Mouse (Mus musculus) erythroblast, embryonic 14.5 days (primary cell): ENCODE data around the gene Slc13a4. TPM values are rescaled to one million over a fixed set of nuclear protein-coding genes. Genes with fewer than 3 reads are reported as not detected.

ENCODE experiments used
- H3K27me3 ChIP-seq: 2 replicates; pipeline ENCODE4 v1.6.1; 2012; ENCODE audit warnings: inconsistent platforms; ENCODE audit not compliant: control insufficient read depth
- H3K36me3 ChIP-seq: 2 replicates; pipeline ENCODE4 v1.6.1; 2012; ENCODE audit warnings: mild to moderate bottlenecking, inconsistent platforms; ENCODE audit not compliant: control insufficient read depth
- H3K4me1 ChIP-seq: 2 replicates; pipeline ENCODE4 v1.6.1; 2012; ENCODE audit warnings: inconsistent platforms; ENCODE audit not compliant: control insufficient read depth
- H3K4me3 ChIP-seq: replicated peaks from 2 replicates; pipeline ENCODE3; 2012; ENCODE audit warnings: moderate library complexity, mild to moderate bottlenecking, inconsistent platforms
- H3K9me3 ChIP-seq: 2 replicates; pipeline ENCODE4 v1.6.1; 2012; ENCODE audit warnings: low read length, inconsistent platforms, mixed read lengths; ENCODE audit not compliant: control insufficient read depth
- GATA1 ChIP-seq: IDR thresholded peaks from 2 replicates; pipeline ENCODE4 v1.6.1; 2012; ENCODE audit warnings: low read length, inconsistent platforms, mixed read lengths
- TAL1 ChIP-seq: IDR thresholded peaks from 3 replicates; pipeline ENCODE4 v1.6.1; 2012; ENCODE audit warnings: low read length, inconsistent platforms, mixed read lengths
- polyA plus RNA-seq: library from polyadenylated mRNA; stranded (reverse); fragments of >175 nt; gene quantifications from 2 replicates; pipeline ENCODE4 v1.2.3, GENCODE M21; 2012

The Slc13a4 gene
- polyA plus RNA-seq, 1 experiment: not detected

GRCm38 (mm10) chr6:35313520-35313919 lies 5.6 kb upstream of the Slc13a4 start:
- peaks cover 3% of the 10 kb centered on the region for H3K27me3 ChIP-seq
- TF ChIP-seq TAL1: no peak
- no peak for TF ChIP-seq GATA1
- H3K4me1 ChIP-seq: peaks cover 2% of the 10 kb centered on the region; the same call in 1 of the 2 replicates
- no peaks in the 10 kb centered on the region for H3K36me3 ChIP-seq
- no peaks in the 10 kb centered on the region for H3K9me3 ChIP-seq
- H3K4me3 ChIP-seq: no peak overlapping the region

GRCm38 (mm10) chr6:35309406-35309805 lies 1.5 kb upstream of the Slc13a4 start:
- peaks cover 2% of the 10 kb centered on the region; the same call in 1 of the 2 replicates for H3K4me1 ChIP-seq
- TF ChIP-seq GATA1: no peak
- no peak for TF ChIP-seq TAL1
- H3K9me3 ChIP-seq: no peaks in the 10 kb centered on the region
- no peak overlapping the region for H3K4me3 ChIP-seq
- no peaks in the 10 kb centered on the region for H3K36me3 ChIP-seq
- peaks cover 5% of the 10 kb centered on the region for H3K27me3 ChIP-seq

GRCm38 (mm10) chr6:35307136-35307535 lies 795 bp downstream of the Slc13a4 start:
- TF ChIP-seq GATA1 (no peak), TAL1 (no peak)
- no peak overlapping the region for H3K4me3 ChIP-seq
- no peaks in the 10 kb centered on the region for H3K36me3 ChIP-seq
- no peaks in the 10 kb centered on the region; the same call in 1 of the 2 replicates for H3K4me1 ChIP-seq
- H3K9me3 ChIP-seq: no peaks in the 10 kb centered on the region
- peaks cover 5% of the 10 kb centered on the region for H3K27me3 ChIP-seq

GRCm38 (mm10) chr6:35303355-35303900 lies 4.5 kb downstream of the Slc13a4 start:
- H3K9me3 ChIP-seq: no peaks in the 10 kb centered on the region
- peaks cover 2% of the 10 kb centered on the region; the same call in 1 of the 2 replicates for H3K27me3 ChIP-seq
- H3K36me3 ChIP-seq: no peaks in the 10 kb centered on the region
- H3K4me1 ChIP-seq: no peaks in the 10 kb centered on the region
- no peak for TF ChIP-seq GATA1
- no peak for TF ChIP-seq TAL1
- H3K4me3 ChIP-seq: no peak overlapping the region

- H3K4me3 ChIP-seq: no peak overlapping the region
- no peaks in the 10 kb centered on the region for H3K36me3 ChIP-seq
- TF ChIP-seq GATA1 (no peak), TAL1 (no peak)
- no peaks in the 10 kb centered on the region for H3K27me3 ChIP-seq
- H3K4me1 ChIP-seq: no peaks in the 10 kb centered on the region
- H3K9me3 ChIP-seq: no peaks in the 10 kb centered on the region
Measured at GRCm38 (mm10) chr6:35302581-35302980, 5.3 kb downstream of the Slc13a4 start.

GRCm38 (mm10) chr6:35298323-35298722 lies 9.6 kb downstream of the Slc13a4 start:
- Histone ChIP-seq H3K36me3 (no peaks in the 10 kb centered on the region), H3K9me3 (no peaks in the 10 kb centered on the region), H3K4me1 (peaks cover 1% of the 10 kb centered on the region; the same call in 1 of the 2 replicates), H3K27me3 (no peaks in the 10 kb centered on the region), H3K4me3 (no peak overlapping the region)
- TF ChIP-seq TAL1: no peak
- no peak for TF ChIP-seq GATA1

GRCm38 (mm10) chr6:35297516-35298227 lies 10.3 kb downstream of the Slc13a4 start:
- no peaks in the 10 kb centered on the region for H3K36me3 ChIP-seq
- no peaks in the 10 kb centered on the region for H3K27me3 ChIP-seq
- TF ChIP-seq GATA1 (no peak), TAL1 (no peak)
- no peak overlapping the region for H3K4me3 ChIP-seq
- peaks cover 1% of the 10 kb centered on the region; the same call in 1 of the 2 replicates for H3K4me1 ChIP-seq
- H3K9me3 ChIP-seq: no peaks in the 10 kb centered on the region

- H3K36me3 ChIP-seq: no peaks in the 10 kb centered on the region
- no peak overlapping the region for H3K4me3 ChIP-seq
- no peaks in the 10 kb centered on the region for H3K9me3 ChIP-seq
- H3K27me3 ChIP-seq: no peaks in the 10 kb centered on the region
- no peak for TF ChIP-seq GATA1
- TF ChIP-seq TAL1: no peak
- peaks cover 1% of the 10 kb centered on the region; the same call in 1 of the 2 replicates for H3K4me1 ChIP-seq
Measured at GRCm38 (mm10) chr6:35297001-35297400, 10.9 kb downstream of the Slc13a4 start.

GRCm38 (mm10) chr6:35294964-35295363 lies 13.0 kb downstream of the Slc13a4 start:
- Histone ChIP-seq H3K4me3 (no peak overlapping the region), H3K4me1 (peaks cover 1% of the 10 kb centered on the region; the same call in 1 of the 2 replicates), H3K36me3 (no peaks in the 10 kb centered on the region), H3K9me3 (no peaks in the 10 kb centered on the region), H3K27me3 (no peaks in the 10 kb centered on the region)
- TF ChIP-seq GATA1 (no peak), TAL1 (no peak)

- peaks cover 7% of the 10 kb centered on the region for H3K4me1 ChIP-seq
- peaks cover 2% of the 10 kb centered on the region for H3K27me3 ChIP-seq
- no peaks in the 10 kb centered on the region for H3K36me3 ChIP-seq
- H3K4me3 ChIP-seq: no peak overlapping the region
- TF ChIP-seq TAL1 (no peak), GATA1 (no peak)
- H3K9me3 ChIP-seq: no peaks in the 10 kb centered on the region
Measured at GRCm38 (mm10) chr6:35289676-35290075, 18.3 kb downstream of the Slc13a4 start.
